Mouse (Mus musculus): Measurements from ENCODE around the gene Sbds. TPM values are rescaled to one million over a fixed set of nuclear protein-coding genes. Genes with fewer than 3 reads are reported as not detected.

The Sbds gene
- total RNA-seq, 2 experiments from 2014 or later = 76.4 to 78.2 TPM

GRCm38 (mm10) chr5:130197454-130197853 lies 57.9 kb downstream of the Sbds start:
- no peak for DNase-seq

GRCm38 (mm10) chr5:130196307-130196706 lies 59.0 kb downstream of the Sbds start:
- no peak for DNase-seq

Other genes starting within 250 kb of the Sbds start
- gene Asl, start 226.3 kb downstream of the Sbds start, total RNA-seq (2021) = 10 to 100 TPM; 18.0 to 18.8 TPM
- 10 to 100 TPM; 37.0 to 38.2 TPM for gene Crcp, start 226.2 kb downstream of the Sbds start, total RNA-seq (2021)
- 10 to 100 TPM; 50.2 to 50.6 TPM for gene Tpst1, start 182.2 kb downstream of the Sbds start, total RNA-seq (2021)
- gene Kctd7, start 110.7 kb downstream of the Sbds start, total RNA-seq (2021) = 10 to 100 TPM in 1 of 2 experiments, 1 to 10 TPM in 1; 9.8 to 13.0 TPM
- gene Rabgef1, start 83.7 kb downstream of the Sbds start, total RNA-seq (2021) = 10 to 100 TPM; 51.3 to 53.3 TPM
- gene Tmem248, start 38.4 kb downstream of the Sbds start, total RNA-seq (2021) = 10 to 100 TPM; 39.0 to 41.0 TPM
- gene Tyw1, start 89 bp upstream of the Sbds start, total RNA-seq (2021) = 10 to 100 TPM; 15.2 to 18.2 TPM
- 100 to 1,000 TPM; 135 to 142 TPM for gene Caln1, start 113.9 kb upstream of the Sbds start, total RNA-seq (2021)
- gene A330070K13Rik, start 129.1 kb upstream of the Sbds start, total RNA-seq (2021) = 1 to 10 TPM; 1.2 to 3.0 TPM

All from layer of hippocampus, postnatal 36 days (tissue).